Mouse (Mus musculus) heart, postnatal 0 days (tissue): Measurements from ENCODE around the gene Gm5415.

Experiments used
- CTCF ChIP-seq: IDR thresholded peaks from 2 replicates; pipeline ENCODE4 v1.5.1; 2016; ENCODE audit warnings: antibody characterized with exemption, control low read depth, low read depth
- EP300 ChIP-seq: IDR thresholded peaks from 2 replicates; pipeline ENCODE4 v1.6.1; 2016; ENCODE audit warnings: antibody characterized with exemption, low read depth

GRCm38 (mm10) chr1:32553925-32554324, 6.8 kb upstream of the Gm5415 start:
- no peak for TF ChIP-seq EP300
- peak; percentile 32 for TF ChIP-seq CTCF
